Mouse (Mus musculus): ENCODE measurements around the gene Gsn. TPM values are rescaled to one million over a fixed set of nuclear protein-coding genes. Genes with fewer than 3 reads are reported as not detected.

Gene Gsn
- polyA plus RNA-seq, 1 experiment from 2014 or later: 52.5 TPM

GRCm38 (mm10) chr2:35338707-35339106, 82.5 kb downstream of the Gsn start:
- H3K4me3 ChIP-seq: no peak overlapping the region
- WGBS: 84% methylated on average over 6 of the region's 6 CpGs

GRCm38 (mm10) chr2:35342605-35343004, 86.4 kb downstream of the Gsn start:
- H3K4me3 ChIP-seq: no peak overlapping the region
- DNase-seq (ENCODE audit: low spot score): no peak
- H3K27ac ChIP-seq: no peak overlapping the region
- H3K4me1 ChIP-seq: no peaks in the 10 kb centered on the region; the same call in 1 of the 2 replicates
- no peaks in the 10 kb centered on the region for H3K27me3 ChIP-seq (ENCODE audit: insufficient read depth, poor library complexity, severe bottlenecking)
- 76% methylated on average over 3 of the region's 3 CpGs for WGBS
- no peaks in the 10 kb centered on the region for H3K9me3 ChIP-seq
- H3K36me3 ChIP-seq: no peaks in the 10 kb centered on the region

More at GRCm38 (mm10) chr2:35338707-35339106, 82.5 kb downstream of the Gsn start:
- no peak for DNase-seq (ENCODE audit: low spot score)
- peaks cover 20% of the 10 kb centered on the region for H3K4me1 ChIP-seq
- H3K36me3 ChIP-seq: no peaks in the 10 kb centered on the region
- H3K27ac ChIP-seq: no peak overlapping the region
- H3K27me3 ChIP-seq (ENCODE audit: insufficient read depth, poor library complexity, severe bottlenecking): no peaks in the 10 kb centered on the region; the same call in 1 of the 2 replicates
- no peaks in the 10 kb centered on the region for H3K9me3 ChIP-seq

- Histone ChIP-seq H3K4me3 (no peak overlapping the region), H3K36me3 (no peaks in the 10 kb centered on the region), H3K4me1 (no peaks in the 10 kb centered on the region; the same call in 1 of the 2 replicates), H3K27me3 (ENCODE audit: insufficient read depth, poor library complexity, severe bottlenecking) (no peaks in the 10 kb centered on the region), H3K27ac (no peak overlapping the region), H3K9me3 (no peaks in the 10 kb centered on the region)
- WGBS: 64% methylated on average over 2 of the region's 2 CpGs
- DNase-seq (ENCODE audit: low spot score): no peak
Observed at GRCm38 (mm10) chr2:35345984-35346383, 89.8 kb downstream of the Gsn start.

- H3K27me3 ChIP-seq (ENCODE audit: insufficient read depth, poor library complexity, severe bottlenecking): no peaks in the 10 kb centered on the region
- no peak overlapping the region for H3K4me3 ChIP-seq
- H3K36me3 ChIP-seq: no peaks in the 10 kb centered on the region
- DNase-seq (ENCODE audit: low spot score): no peak
- no peak overlapping the region for H3K27ac ChIP-seq
- 48% methylated on average over 5 of the region's 5 CpGs for WGBS
- no peaks in the 10 kb centered on the region for H3K4me1 ChIP-seq
- H3K9me3 ChIP-seq: no peaks in the 10 kb centered on the region
Observed at GRCm38 (mm10) chr2:35349184-35349583, 93.0 kb downstream of the Gsn start.

Other genes with a start within 250 kb of the Gsn start
- 0.31 TPM in 1 of 2 replicates, not detected in the other for gene Hc, start 194.9 kb upstream of the Gsn start, polyA plus RNA-seq (2016; fragmentation: Nextera tagmentation; extraction: Ambion mirVana)
- 2.0 TPM in 2 replicates for gene AI182371, start 154.8 kb upstream of the Gsn start, polyA plus RNA-seq (2016; fragmentation: Nextera tagmentation; extraction: Ambion mirVana)
- 18.4 and 19.0 TPM in 2 replicates for gene Cntrl, start 146.9 kb upstream of the Gsn start, polyA plus RNA-seq (2016; fragmentation: Nextera tagmentation; extraction: Ambion mirVana)
- 220 and 234 TPM in 2 replicates for gene Rab14, start 55.3 kb upstream of the Gsn start, polyA plus RNA-seq (2016; fragmentation: Nextera tagmentation; extraction: Ambion mirVana)
- 32.9 and 34.0 TPM in 2 replicates for gene Stom, start 80.6 kb downstream of the Gsn start, polyA plus RNA-seq (2016; fragmentation: Nextera tagmentation; extraction: Ambion mirVana)
- not detected in 2 replicates for gene 4930568D16Rik, start 111.3 kb downstream of the Gsn start, polyA plus RNA-seq (2016; fragmentation: Nextera tagmentation; extraction: Ambion mirVana)
- gene 4930402F06Rik, start 140.8 kb downstream of the Gsn start, polyA plus RNA-seq (2016; fragmentation: Nextera tagmentation; extraction: Ambion mirVana): not detected in 2 replicates
- gene Ggta1, start 206.9 kb downstream of the Gsn start, polyA plus RNA-seq (2016; fragmentation: Nextera tagmentation; extraction: Ambion mirVana): 30.4 and 51.3 TPM in 2 replicates